Mouse (Mus musculus): ENCODE data around the gene Igf1.

GRCm38 (mm10) chr10:87914932-87915331, 56.9 kb downstream of the Igf1 start:
- TF ChIP-seq CTCF (IDR thresholded peaks at IDR 0.05; ENCODE audit: borderline replicate concordance, extremely low read depth, insufficient read depth, insufficient read length) (no peak), POLR2A (IDR thresholded peaks at IDR 0.05; ENCODE audit: borderline replicate concordance, extremely low read depth, insufficient read depth, insufficient read length, poor library complexity, severe bottlenecking) (no peak)
